Mouse (Mus musculus) testis, adult 10 weeks (tissue): Measurements from ENCODE around the gene 9430007A20Rik. TPM values are rescaled to one million over a fixed set of nuclear protein-coding genes. Genes with fewer than 3 reads are reported as not detected.

Experiments used
- polyA plus RNA-seq: library from polyadenylated mRNA; stranded (reverse); fragments of 350-450 nt; fragmentation: Illumina TruSeq; extraction: RNeasy Lipid Tissue Mini Kit (QIAGEN cat#74804); gene quantifications from one replicate; pipeline ENCODE4 v1.2.3, GENCODE M21; 2014; ENCODE audit warnings: low read depth, low replicate concordance

Gene 9430007A20Rik
- polyA plus RNA-seq = not detected

DNA sequence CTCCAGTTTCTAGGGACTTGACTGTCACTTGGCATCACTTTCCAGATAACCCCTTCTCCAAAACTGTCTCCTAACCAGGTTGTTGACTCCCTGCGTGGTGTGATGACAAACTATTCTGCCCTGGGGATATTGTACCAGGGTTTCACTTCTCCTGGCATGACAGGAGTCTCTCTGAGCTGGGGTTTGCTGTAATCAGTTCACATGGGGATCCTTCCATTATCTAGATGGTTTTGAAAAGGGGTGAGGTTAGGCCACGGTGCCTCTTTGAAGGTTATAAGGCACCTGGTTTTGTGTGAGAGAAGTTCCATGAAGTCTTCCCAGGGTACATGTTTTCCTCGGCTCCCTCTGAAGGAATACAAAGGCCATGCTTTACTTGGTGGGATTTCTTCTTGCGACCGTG, at the start of gene 9430007A20Rik:
TSS of gene 9430007A20Rik (plus strand) at position 301 of the 400 bp plus-strand sequence.

DNA sequence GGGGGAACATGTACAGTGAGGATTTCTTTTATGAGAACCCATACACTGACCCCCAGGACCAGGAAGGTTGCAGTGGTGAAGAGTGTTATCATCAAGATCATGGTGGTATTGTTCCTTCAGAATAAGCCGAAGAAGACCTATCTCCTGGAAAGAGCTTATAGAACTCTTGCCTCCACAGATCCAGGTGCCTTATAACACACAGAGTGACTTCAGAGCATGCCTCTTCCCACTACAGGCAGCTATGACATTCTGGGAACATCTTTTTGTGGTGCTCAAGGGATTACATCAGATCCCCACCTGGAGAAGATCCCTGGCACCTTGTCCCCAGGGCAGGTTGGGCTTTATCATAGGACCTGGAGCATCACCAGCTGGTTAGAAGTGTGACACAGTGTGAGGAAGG, 45.4 kb downstream of the 9430007A20Rik start, which contains the start of gene Gm13124:
TSS of gene Gm13124 (minus strand) at position 101 of the 400 bp plus-strand sequence.

Other genes with a start within 250 kb of the 9430007A20Rik start
- not detected for gene Pramel5, start 239.3 kb upstream of the 9430007A20Rik start, polyA plus RNA-seq
- not detected for gene Gm13128, start 189.6 kb upstream of the 9430007A20Rik start, polyA plus RNA-seq
- gene Gm13119, start 161.9 kb upstream of the 9430007A20Rik start, polyA plus RNA-seq = not detected
- not detected for gene Pramef20, start 141.9 kb upstream of the 9430007A20Rik start, polyA plus RNA-seq
- 2.6 TPM for gene Pramef12, start 111.4 kb upstream of the 9430007A20Rik start, polyA plus RNA-seq
- 82.9 TPM for gene 1700012P22Rik, start 81.0 kb upstream of the 9430007A20Rik start, polyA plus RNA-seq
- not detected for gene Gm9944, start 66.5 kb upstream of the 9430007A20Rik start, polyA plus RNA-seq
- gene Aadacl3, start 56.1 kb upstream of the 9430007A20Rik start, polyA plus RNA-seq = not detected
- 0.17 TPM for gene Gm13124, start 45.3 kb downstream of the 9430007A20Rik start, polyA plus RNA-seq
- gene Aadacl4, start 93.9 kb downstream of the 9430007A20Rik start, polyA plus RNA-seq = not detected
- not detected for gene Gm436, start 166.5 kb downstream of the 9430007A20Rik start, polyA plus RNA-seq
- not detected for gene Gm13178, start 201.6 kb downstream of the 9430007A20Rik start, polyA plus RNA-seq